Mouse (Mus musculus): ENCODE measurements at regions not wholly inside any gene's neighbourhood (a gene's known extent, or its start where the extent isn't known, plus 50 kb on each side); places are given as distances from the start of the nearest gene placed in this dataset.

DNA sequence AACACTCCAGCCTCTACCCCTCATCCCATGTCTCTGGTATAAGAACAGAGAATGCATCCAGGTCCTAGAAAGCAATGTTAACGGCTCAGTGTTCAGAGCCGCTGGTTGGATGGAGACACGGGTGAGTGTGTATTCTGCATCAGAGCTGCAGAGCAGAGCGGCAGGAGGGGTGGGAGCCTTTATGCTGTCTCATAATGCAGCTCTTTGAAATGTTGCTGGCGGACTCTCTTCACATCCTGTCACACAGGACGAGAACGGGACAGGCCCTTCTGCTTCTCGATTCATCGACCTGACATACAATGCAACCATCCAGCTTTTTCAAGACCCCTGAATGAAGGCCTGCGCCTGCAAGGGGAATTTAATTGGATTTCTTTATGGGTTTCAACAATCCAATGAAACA lies 507.2 kb downstream of the Ccdc171 start:
- WGBS, result 81% methylated on average over 10 of the region's 10 CpGs
- no peak for DNase-seq (ENCODE audit: low spot score)
- Histone ChIP-seq H3K27ac (replicated peaks) (no peak overlapping the region), H3K9ac (ENCODE audit: low read length) (no peak overlapping the region), H3K36me3 (ENCODE audit: control insufficient read depth, insufficient read depth, low read length) (no peaks in the 10 kb centered on the region), H3K4me2 (replicated peaks; ENCODE audit: low read depth) (no peak overlapping the region), H3K27me3 (ENCODE audit: control insufficient read depth, insufficient read depth, low read length) (no peaks in the 10 kb centered on the region), H3K4me3 (ENCODE audit: low read depth, low read length) (no peak overlapping the region), H3K4me1 (replicated peaks; ENCODE audit: control insufficient read depth, insufficient read depth) (no peaks in the 10 kb centered on the region), H3K9me3 (ENCODE audit: control insufficient read depth, low read length) (no peaks in the 10 kb centered on the region)
- no peak for ATAC-seq (ENCODE audit: low FRiP score, low TSS enrichment)
- TF ChIP-seq CTCF (IDR thresholded peaks at IDR 0.05; ENCODE audit: low read depth) (no peak), EP300 (optimal IDR thresholded peaks at IDR 0.05) (no peak)

DNA sequence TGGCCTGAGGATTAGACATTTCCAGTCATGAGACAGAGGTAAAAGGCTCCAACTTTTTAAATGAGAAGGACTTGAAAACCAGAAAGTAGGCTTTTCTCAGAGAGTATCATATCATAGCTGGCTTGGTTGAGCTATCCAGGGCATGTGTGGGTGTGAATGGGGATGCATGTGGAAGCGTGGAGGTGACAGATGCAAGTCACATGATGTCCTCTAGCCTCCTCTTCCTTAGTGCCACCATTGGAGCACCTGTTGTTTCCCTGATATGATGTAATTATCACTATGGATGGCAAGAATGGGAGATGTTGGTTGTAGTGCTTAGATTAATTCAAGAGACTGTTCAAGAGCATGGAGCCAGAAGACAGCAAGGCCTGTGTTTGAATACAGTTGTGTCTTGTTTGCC lies 510.0 kb downstream of the Ccdc171 start:
- no peaks in the 10 kb centered on the region for H3K4me1 ChIP-seq (replicated peaks; ENCODE audit: control insufficient read depth, insufficient read depth)
- 89% methylated on average over 1 of the region's 1 CpGs for WGBS
- ATAC-seq (ENCODE audit: low FRiP score, low TSS enrichment) (no peak), DNase-seq (ENCODE audit: low spot score) (no peak)
- no peaks in the 10 kb centered on the region for H3K27me3 ChIP-seq (ENCODE audit: control insufficient read depth, insufficient read depth, low read length)
- H3K36me3 ChIP-seq (ENCODE audit: control insufficient read depth, insufficient read depth, low read length), result no peaks in the 10 kb centered on the region
- no peak overlapping the region for H3K9ac ChIP-seq (ENCODE audit: low read length)
- no peaks in the 10 kb centered on the region for H3K9me3 ChIP-seq (ENCODE audit: control insufficient read depth, low read length)
- TF ChIP-seq EP300 (optimal IDR thresholded peaks at IDR 0.05) (no peak), CTCF (IDR thresholded peaks at IDR 0.05; ENCODE audit: low read depth) (no peak)
- no peak overlapping the region for H3K4me2 ChIP-seq (replicated peaks; ENCODE audit: low read depth)
- H3K4me3 ChIP-seq (ENCODE audit: low read depth, low read length), result no peak overlapping the region
- H3K27ac ChIP-seq (replicated peaks), result no peak overlapping the region

DNA sequence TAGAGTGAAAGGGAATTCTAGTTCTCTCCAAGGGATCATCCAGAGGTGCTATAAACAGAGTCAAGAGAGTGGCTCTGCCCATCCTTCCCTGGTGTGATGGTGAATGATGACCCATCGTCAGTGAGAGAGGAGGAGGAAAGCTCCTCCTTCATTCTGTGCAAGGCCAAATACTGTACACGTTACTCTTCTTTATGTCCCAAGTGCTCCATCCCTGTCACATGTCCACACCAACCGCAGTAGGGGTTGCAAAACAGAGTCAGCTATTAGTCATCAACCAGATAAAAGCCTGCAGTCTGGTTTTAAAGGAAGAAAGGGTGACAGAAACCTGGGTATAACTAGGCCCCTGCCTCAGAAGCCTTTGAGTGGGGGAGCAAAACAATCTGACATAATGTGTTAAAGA lies 512.2 kb downstream of the Ccdc171 start:
- no peak overlapping the region for H3K27ac ChIP-seq (replicated peaks)

DNA sequence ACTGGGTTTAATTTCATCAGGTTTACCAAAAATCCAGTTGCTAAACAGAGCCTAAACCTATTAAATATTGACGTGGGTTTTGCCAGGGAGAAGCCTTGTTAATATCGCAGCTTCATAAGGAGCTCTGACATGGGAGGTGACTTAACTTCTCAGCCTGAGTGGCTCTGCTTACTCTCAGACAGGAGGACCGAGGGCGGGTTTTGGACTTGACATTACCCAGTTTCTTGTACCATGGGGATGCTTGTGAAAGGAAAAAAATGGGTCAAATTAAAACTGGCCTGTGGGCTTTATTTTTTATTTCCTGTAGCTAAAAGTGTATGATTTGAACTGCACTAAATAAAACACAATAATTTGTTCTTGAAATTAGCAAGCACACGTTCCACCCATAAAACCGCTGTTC lies 524.9 kb downstream of the Ccdc171 start:
- no peak overlapping the region for H3K27ac ChIP-seq (replicated peaks)
- no peak for ATAC-seq (ENCODE audit: low FRiP score, low TSS enrichment)
- 60% methylated on average over 6 of the region's 6 CpGs for WGBS
- no peaks in the 10 kb centered on the region for H3K9me3 ChIP-seq (ENCODE audit: control insufficient read depth, low read length)
- H3K36me3 ChIP-seq (ENCODE audit: control insufficient read depth, insufficient read depth, low read length), result no peaks in the 10 kb centered on the region
- no peak overlapping the region for H3K4me3 ChIP-seq (ENCODE audit: low read depth, low read length)
- TF ChIP-seq EP300 (optimal IDR thresholded peaks at IDR 0.05) (no peak), CTCF (IDR thresholded peaks at IDR 0.05; ENCODE audit: low read depth) (no peak)
- no peaks in the 10 kb centered on the region for H3K27me3 ChIP-seq (ENCODE audit: control insufficient read depth, insufficient read depth, low read length)
- H3K4me2 ChIP-seq (replicated peaks; ENCODE audit: low read depth), result no peak overlapping the region
- no peaks in the 10 kb centered on the region for H3K4me1 ChIP-seq (replicated peaks; ENCODE audit: control insufficient read depth, insufficient read depth)
- H3K9ac ChIP-seq (ENCODE audit: low read length), result no peak overlapping the region
- no peak for DNase-seq (ENCODE audit: low spot score)

More for the DNA sequence above, 512.2 kb downstream of the Ccdc171 start:
- no peak overlapping the region for H3K4me3 ChIP-seq (ENCODE audit: low read depth, low read length)
- no peaks in the 10 kb centered on the region for H3K36me3 ChIP-seq (ENCODE audit: control insufficient read depth, insufficient read depth, low read length)
- H3K9ac ChIP-seq (ENCODE audit: low read length), result no peak overlapping the region
- TF ChIP-seq CTCF (IDR thresholded peaks at IDR 0.05; ENCODE audit: low read depth) (no peak), EP300 (optimal IDR thresholded peaks at IDR 0.05) (no peak)
- H3K9me3 ChIP-seq (ENCODE audit: control insufficient read depth, low read length), result no peaks in the 10 kb centered on the region
- H3K4me1 ChIP-seq (replicated peaks; ENCODE audit: control insufficient read depth, insufficient read depth), result no peaks in the 10 kb centered on the region
- no peak overlapping the region for H3K4me2 ChIP-seq (replicated peaks; ENCODE audit: low read depth)
- no peaks in the 10 kb centered on the region for H3K27me3 ChIP-seq (ENCODE audit: control insufficient read depth, insufficient read depth, low read length)
- no peak for ATAC-seq (ENCODE audit: low FRiP score, low TSS enrichment)
- no peak for DNase-seq (ENCODE audit: low spot score)
- WGBS, result 37% methylated on average over 3 of the region's 3 CpGs

DNA sequence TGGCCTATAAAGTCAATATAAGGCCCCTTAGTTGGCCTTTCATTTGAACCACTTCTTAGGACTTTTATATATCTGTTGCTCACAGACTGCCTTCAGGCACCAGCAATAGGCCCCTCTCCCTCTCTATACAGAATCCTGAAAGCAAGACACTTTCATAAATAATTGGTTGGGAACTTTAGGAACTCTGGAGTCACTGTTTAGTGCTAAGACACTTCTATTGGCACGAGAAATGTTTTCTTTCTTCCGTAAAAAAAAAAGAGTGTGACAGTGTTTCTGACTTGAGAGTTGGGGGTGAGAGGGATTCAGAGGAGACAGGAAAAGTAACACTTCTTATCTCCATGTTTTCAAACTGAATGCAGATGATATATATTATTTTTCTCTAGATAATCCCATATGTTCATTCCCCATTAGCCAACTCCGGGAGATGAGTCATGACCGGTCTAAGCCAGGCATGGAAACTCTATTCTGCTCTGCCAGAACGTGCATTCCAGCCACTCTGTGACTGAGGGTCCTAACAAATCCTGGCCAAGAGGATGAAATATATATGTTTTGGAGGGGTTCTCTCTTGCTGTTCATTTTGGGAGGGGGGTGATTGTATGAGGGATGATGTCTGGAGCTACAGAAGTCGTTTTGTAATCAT lies 531.6 kb downstream of the Ccdc171 start:
- no peak overlapping the region for H3K9ac ChIP-seq (ENCODE audit: low read length)
- WGBS, result 46% methylated on average over 6 of the region's 6 CpGs
- DNase-seq (ENCODE audit: low spot score) (no peak), ATAC-seq (ENCODE audit: low FRiP score, low TSS enrichment) (no peak)
- TF ChIP-seq CTCF (IDR thresholded peaks at IDR 0.05; ENCODE audit: low read depth), result no peak
- TF ChIP-seq EP300 (optimal IDR thresholded peaks at IDR 0.05), result no peak
- H3K4me2 ChIP-seq (replicated peaks; ENCODE audit: low read depth), result no peak overlapping the region
- no peaks in the 10 kb centered on the region for H3K4me1 ChIP-seq (replicated peaks; ENCODE audit: control insufficient read depth, insufficient read depth)
- no peak overlapping the region for H3K27ac ChIP-seq (replicated peaks)
- H3K27me3 ChIP-seq (ENCODE audit: control insufficient read depth, insufficient read depth, low read length), result no peaks in the 10 kb centered on the region
- no peaks in the 10 kb centered on the region for H3K9me3 ChIP-seq (ENCODE audit: control insufficient read depth, low read length)
- H3K36me3 ChIP-seq (ENCODE audit: control insufficient read depth, insufficient read depth, low read length), result no peaks in the 10 kb centered on the region
- no peak overlapping the region for H3K4me3 ChIP-seq (ENCODE audit: low read depth, low read length)

DNA sequence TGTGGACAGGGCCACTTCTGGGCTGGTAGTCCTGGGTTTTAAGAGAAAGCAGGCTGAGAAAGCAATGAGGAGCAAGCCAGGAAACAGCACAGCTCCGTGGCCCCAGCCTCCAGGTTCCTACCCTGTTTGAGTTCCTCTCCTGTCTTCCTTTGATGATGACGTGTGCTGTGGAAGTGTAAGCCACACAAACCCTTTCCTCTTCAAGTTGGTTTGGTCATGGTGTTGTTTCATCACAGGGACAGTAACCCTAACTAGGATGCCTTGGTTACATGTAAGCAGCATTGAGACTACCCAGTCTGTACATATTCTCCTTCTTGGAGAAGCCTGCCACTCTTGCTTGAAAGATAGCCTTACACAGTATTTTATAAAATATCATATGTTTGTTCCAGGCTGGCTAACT lies 534.8 kb downstream of the Ccdc171 start:
- no peaks in the 10 kb centered on the region for H3K27me3 ChIP-seq (ENCODE audit: control insufficient read depth, insufficient read depth, low read length)

More for the DNA sequence above, 534.8 kb downstream of the Ccdc171 start:
- Histone ChIP-seq H3K27ac (replicated peaks) (no peak overlapping the region), H3K4me2 (replicated peaks; ENCODE audit: low read depth) (no peak overlapping the region), H3K4me3 (ENCODE audit: low read depth, low read length) (no peak overlapping the region), H3K4me1 (replicated peaks; ENCODE audit: control insufficient read depth, insufficient read depth) (no peaks in the 10 kb centered on the region), H3K9me3 (ENCODE audit: control insufficient read depth, low read length) (no peaks in the 10 kb centered on the region), H3K9ac (ENCODE audit: low read length) (no peak overlapping the region), H3K36me3 (ENCODE audit: control insufficient read depth, insufficient read depth, low read length) (no peaks in the 10 kb centered on the region)
- no peak for DNase-seq (ENCODE audit: low spot score)
- 55% methylated on average over 2 of the region's 2 CpGs for WGBS
- no peak for TF ChIP-seq CTCF (IDR thresholded peaks at IDR 0.05; ENCODE audit: low read depth)
- TF ChIP-seq EP300 (optimal IDR thresholded peaks at IDR 0.05), result no peak
- no peak for ATAC-seq (ENCODE audit: low FRiP score, low TSS enrichment)

Measured in stomach, postnatal 0 days (tissue).